Mouse (Mus musculus): ENCODE measurements around the gene Wdr82. TPM values are rescaled to one million over a fixed set of nuclear protein-coding genes. Genes with fewer than 3 reads are reported as not detected.
A peak's percentile ranks its signal among the peaks of the same experiment; 100 is the strongest.
"Not testable (repeated sequence)": the region's sequence is repeated elsewhere in the genome, so short reads cannot be mapped to it uniquely, and the experiment has no call there.

Wdr82 gene
- total RNA-seq, 2 experiments from 2014 or later: 127 to 132 TPM

DNA sequence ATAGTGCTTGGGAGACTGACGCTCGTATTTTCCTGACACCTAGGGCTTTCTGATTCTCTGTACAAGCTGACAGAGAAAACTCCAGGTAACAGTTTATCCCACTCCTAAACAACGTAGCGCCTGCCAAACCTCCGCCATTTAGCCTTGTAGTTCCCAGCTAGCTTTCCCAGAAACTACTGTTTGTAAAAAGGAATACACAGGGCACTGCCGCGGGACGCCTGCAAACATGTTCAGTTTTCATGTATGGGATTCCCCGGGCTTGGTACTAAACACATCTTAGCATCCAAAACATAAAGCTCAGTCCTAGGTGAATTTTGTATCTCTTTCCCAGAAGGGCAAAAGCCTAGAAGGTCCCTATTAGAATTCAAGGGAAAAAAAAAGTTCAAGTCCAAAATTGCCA, 11.5 kb upstream of the Wdr82 start:
- intact Hi-C loops (cut with DNase I): no loop called here
- DNase-seq (ENCODE audit: low spot score in 2 of 2): no peak

DNA sequence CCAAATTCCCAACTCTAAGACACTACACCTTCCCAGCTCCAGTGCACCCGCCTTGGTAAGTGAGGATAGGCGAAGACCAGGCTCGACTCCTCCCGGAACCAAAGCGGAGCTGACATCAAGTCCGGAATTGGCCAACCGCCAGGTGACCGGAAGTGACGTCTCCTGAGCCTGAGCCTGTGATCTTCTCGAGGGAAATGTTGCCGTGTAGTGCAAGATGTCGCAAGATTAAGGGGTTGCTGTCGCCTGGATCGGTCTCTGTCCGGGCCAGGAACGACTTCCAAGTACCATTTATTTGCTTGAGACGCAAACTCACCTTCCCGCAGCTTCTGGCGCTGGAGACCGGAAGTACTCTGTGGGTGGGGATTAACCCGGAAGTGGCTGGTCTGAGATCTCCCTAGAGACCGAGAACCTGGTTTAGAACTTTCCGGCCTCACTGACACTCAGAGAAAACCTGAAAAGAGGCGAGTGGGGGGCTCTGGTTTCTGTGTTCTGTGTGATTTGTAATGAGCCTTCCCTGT, 10.9 kb upstream of the Wdr82 start:
- DNase-seq (ENCODE audit: low spot score in 2 of 2): peak; percentile 92 to 95
- intact Hi-C loops (cut with DNase I): no loop called here

DNA sequence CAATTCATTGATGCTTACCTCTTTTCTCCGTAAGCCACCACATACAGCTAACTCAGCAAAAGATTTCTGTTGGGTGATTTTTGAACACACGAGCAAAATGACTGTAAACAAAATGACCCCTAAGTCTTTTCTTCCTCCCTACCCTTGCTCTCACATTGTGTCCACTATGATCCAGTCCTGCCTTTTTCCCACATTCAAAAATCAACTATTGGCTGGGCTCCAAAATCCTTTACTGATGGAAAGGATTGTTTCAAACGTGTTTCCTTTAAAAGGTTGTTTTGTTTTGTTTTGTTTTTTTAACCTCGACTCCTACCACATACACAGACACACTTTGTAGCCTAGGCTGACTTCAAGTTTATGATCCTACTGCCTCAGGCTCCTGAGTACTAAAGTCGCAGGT, 10.3 kb upstream of the Wdr82 start:
- no peak for DNase-seq (ENCODE audit: low spot score in 2 of 2)
- intact Hi-C loops (cut with DNase I): no loop called here

- intact Hi-C loops (cut with DNase I): no loop called here
- DNase-seq (ENCODE audit: low spot score in 2 of 2): no peak
Measured at GRCm38 (mm10) chr9:106166709-106167108, 4.0 kb upstream of the Wdr82 start.

GRCm38 (mm10) chr9:106167241-106167640, 3.5 kb upstream of the Wdr82 start:
- intact Hi-C loops (cut with DNase I): no loop called here
- no peak for DNase-seq (ENCODE audit: low spot score in 2 of 2)

GRCm38 (mm10) chr9:106167703-106168102, 3.0 kb upstream of the Wdr82 start:
- intact Hi-C loops (cut with DNase I): no loop called here
- DNase-seq (ENCODE audit: low spot score in 2 of 2): no peak

GRCm38 (mm10) chr9:106169006-106169405, 1.7 kb upstream of the Wdr82 start:
- DNase-seq (ENCODE audit: low spot score in 2 of 2); intact Hi-C loops (cut with DNase I): not testable (repeated sequence)

- intact Hi-C loops (cut with DNase I): loop anchor here (5.0 kb wide), 1 partner anchor 42 kb away; no protein-coding TSS in a partner anchor
- DNase-seq (ENCODE audit: low spot score in 2 of 2): no peak
Measured at GRCm38 (mm10) chr9:106169917-106170316, 811 bp upstream of the Wdr82 start.

- DNase-seq (ENCODE audit: low spot score in 2 of 2): peak; percentile 58 to 71
- intact Hi-C loops (cut with DNase I): loop anchor here (5.0 kb wide), 1 partner anchor 41 kb away; no protein-coding TSS in a partner anchor
Measured at GRCm38 (mm10) chr9:106171346-106172158, 824 bp downstream of the Wdr82 start.

DNA sequence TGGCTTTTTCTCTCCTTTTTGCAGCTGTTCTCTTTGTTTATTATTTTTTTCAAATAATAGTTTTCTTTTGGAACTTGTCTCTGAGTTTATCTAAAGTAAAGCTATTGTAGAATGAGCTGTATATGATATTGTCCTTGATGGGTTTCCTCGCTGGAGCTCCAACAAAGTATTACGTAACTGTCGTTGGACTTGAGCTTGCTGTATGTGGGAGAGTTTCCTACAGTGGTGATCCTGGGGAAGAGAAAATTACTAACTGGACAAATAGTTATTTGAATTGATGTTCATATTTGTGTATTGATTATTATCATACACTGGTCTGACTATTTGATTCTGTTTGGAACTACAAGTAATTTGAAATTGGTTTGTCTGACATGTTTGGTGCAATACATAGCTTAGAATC, 1.8 kb downstream of the Wdr82 start:
- intact Hi-C loops (cut with DNase I): loop anchor here (5.0 kb wide), 1 partner anchor 40 kb away; no protein-coding TSS in a partner anchor

GRCm38 (mm10) chr9:106173363-106173762, 2.6 kb downstream of the Wdr82 start:
- intact Hi-C loops (cut with DNase I): loop anchor here (5.0 kb wide), 1 partner anchor 39 kb away; no protein-coding TSS in a partner anchor
- no peak for DNase-seq (ENCODE audit: low spot score in 2 of 2)

More for the DNA sequence above, 1.8 kb downstream of the Wdr82 start:
- no peak for DNase-seq (ENCODE audit: low spot score in 2 of 2)

GRCm38 (mm10) chr9:106175552-106176200, 4.9 kb downstream of the Wdr82 start:
- intact Hi-C loops (cut with DNase I): no loop called here
- no peak for DNase-seq (ENCODE audit: low spot score in 2 of 2)

DNA sequence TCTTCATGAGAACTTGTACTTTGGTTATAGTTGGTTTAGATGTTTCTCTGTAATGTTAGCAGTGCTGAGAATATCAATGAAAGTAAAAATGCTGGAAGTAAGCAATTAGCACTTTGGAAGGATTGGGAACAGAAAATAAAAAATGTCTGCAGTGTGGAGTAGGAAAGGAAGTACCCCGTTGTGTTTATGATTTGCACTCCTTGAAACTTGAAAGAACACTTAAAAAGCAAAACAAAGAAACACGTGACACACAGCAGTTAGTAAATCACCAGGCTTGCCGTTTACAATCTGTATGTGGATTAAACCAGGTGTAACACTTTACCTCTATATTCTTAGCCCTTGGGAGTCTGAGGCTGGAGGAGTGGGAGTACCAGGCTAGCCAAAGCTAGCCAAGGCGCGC, 6.0 kb downstream of the Wdr82 start:
- DNase-seq (ENCODE audit: low spot score in 2 of 2): no peak
- intact Hi-C loops (cut with DNase I): no loop called here

- intact Hi-C loops (cut with DNase I): no loop called here
- no peak for DNase-seq (ENCODE audit: low spot score in 2 of 2)
Measured at GRCm38 (mm10) chr9:106177799-106178198, 7.1 kb downstream of the Wdr82 start.

- intact Hi-C loops (cut with DNase I): no loop called here
- no peak for DNase-seq (ENCODE audit: low spot score in 2 of 2)
Measured at GRCm38 (mm10) chr9:106179454-106179853, 8.7 kb downstream of the Wdr82 start.

DNA sequence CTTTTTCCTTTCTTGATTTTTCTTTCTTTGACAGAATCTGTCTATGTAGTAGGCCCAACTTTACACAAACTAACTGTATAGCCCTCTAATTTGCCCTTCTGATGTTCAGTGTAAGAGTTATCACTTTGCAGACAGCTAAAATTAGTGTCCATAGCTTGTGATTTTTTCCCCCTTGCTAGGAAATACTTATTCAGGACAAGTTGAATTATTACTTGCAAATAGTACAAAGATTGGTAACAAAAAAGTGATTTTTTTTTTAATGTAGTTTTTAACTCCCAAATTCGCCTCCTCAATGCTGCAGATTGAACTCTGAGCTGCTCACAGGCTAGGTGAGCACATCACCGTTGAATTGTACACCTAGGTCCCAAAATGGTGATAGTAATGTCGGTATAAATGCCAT, 9.2 kb downstream of the Wdr82 start:
- DNase-seq (ENCODE audit: low spot score in 2 of 2): no peak
- intact Hi-C loops (cut with DNase I): no loop called here

- intact Hi-C loops (cut with DNase I): no loop called here
- DNase-seq (ENCODE audit: low spot score in 2 of 2): no peak
Measured at GRCm38 (mm10) chr9:106182146-106182545, 11.4 kb downstream of the Wdr82 start.

DNA sequence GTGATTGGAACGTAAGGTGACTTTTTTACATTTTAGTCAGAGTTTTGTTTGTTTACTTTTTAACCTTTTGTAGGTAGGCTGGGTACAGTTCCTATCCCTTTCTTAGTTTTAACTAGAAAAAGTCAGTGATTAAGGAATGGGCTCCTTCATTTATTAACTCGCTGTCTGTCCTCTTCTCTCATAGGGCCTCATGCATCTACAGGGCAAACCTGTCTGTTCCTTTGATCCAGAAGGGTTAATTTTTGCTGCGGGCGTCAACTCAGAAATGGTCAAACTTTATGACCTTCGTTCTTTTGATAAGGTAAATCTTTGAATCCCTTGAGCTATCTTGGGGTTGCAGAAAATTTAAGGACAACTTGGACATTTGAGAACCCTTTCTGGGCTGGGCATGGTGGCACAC, 13.3 kb downstream of the Wdr82 start:
- intact Hi-C loops (cut with DNase I): no loop called here
- no peak for DNase-seq (ENCODE audit: low spot score in 2 of 2)

DNA sequence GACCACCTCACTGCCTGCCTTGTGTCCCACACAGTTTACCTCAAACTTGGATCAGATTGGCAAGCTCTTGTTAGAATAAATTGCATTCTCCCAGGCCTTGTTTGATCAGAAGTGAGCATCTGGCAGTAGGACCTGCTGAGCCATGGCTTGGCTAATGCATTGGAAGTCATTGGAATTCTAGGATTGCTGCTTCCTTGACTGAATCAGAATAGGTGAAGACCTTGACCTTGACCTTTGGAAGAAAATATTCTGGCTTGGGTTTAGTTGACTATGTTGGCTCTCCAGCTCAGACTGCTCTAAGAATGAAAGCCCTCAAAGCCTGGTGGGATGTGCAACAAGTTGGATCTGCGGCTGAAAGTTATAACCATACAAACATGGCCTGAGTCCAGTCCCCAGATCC, 20.6 kb downstream of the Wdr82 start:
- intact Hi-C loops (cut with DNase I): no loop called here
- no peak for DNase-seq (ENCODE audit: low spot score in 2 of 2)

GRCm38 (mm10) chr9:106192024-106192423, 21.3 kb downstream of the Wdr82 start:
- intact Hi-C loops (cut with DNase I): no loop called here

DNA sequence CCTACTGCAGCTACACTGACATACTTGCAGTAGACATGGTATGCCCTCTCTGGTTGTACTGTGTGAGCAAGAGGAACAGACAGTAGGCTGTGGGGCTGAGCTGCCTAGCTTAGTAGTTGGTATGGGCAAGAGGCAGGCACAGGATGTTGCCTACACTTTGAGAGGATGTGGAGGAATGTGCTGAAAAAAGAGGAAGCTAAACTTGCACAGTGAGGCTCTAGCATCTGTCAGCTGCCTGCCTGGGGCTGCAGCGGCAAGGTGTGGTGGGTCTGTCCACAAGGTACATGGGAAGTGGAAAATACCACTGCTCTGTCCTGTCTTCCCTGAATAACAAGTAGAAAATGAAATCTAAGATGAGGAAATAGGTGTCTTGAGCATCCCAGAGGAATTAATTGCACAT, 22.3 kb downstream of the Wdr82 start:
- peak in 1 of 2 experiments; percentile 59 for DNase-seq (ENCODE audit: low spot score in 2 of 2)
- intact Hi-C loops (cut with DNase I): no loop called here

More at GRCm38 (mm10) chr9:106192024-106192423, 21.3 kb downstream of the Wdr82 start:
- DNase-seq (ENCODE audit: low spot score in 2 of 2): no peak

Data from left cerebral cortex, postnatal 36 days (tissue).